Mouse (Mus musculus) neural tube, embryonic 11.5 days (tissue): ENCODE results near the gene Arhgap42. TPM values are rescaled to one million over a fixed set of nuclear protein-coding genes. Genes with fewer than 3 reads are reported as not detected.

ENCODE experiments used
- ATAC-seq: fragments of 200-750 bp; cut with Nextera tagmentation; 2 replicates; pipeline ENCODE4 v1.8.0; 2017; ENCODE audit warnings: moderate number of reproducible peaks, mild to moderate bottlenecking, moderate TSS enrichment, moderate library complexity; ENCODE audit not compliant: insufficient read depth, low FRiP score, low TSS enrichment
- DNase-seq: peaks from one replicate; pipeline ENCODE4 v3.0.0-alpha.2; 2015; ENCODE audit warnings: low spot score
- H3K27ac ChIP-seq: fragments of 300-500 bp; sonication (generic); 2 replicates; pipeline ENCODE4 v1.5.1; 2014; ENCODE audit warnings: low read depth, mild to moderate bottlenecking, low read length
- H3K27me3 ChIP-seq: fragments of 300-500 bp; sonication (generic); 2 replicates; pipeline ENCODE4 v1.6.1; 2014; ENCODE audit warnings: mild to moderate bottlenecking, low read length, mixed read lengths; ENCODE audit not compliant: control insufficient read depth, insufficient read depth
- H3K36me3 ChIP-seq: fragments of 300-500 bp; sonication (generic); 2 replicates; pipeline ENCODE4 v1.6.1; 2014; ENCODE audit warnings: mild to moderate bottlenecking, low read length, moderate library complexity, mixed read lengths; ENCODE audit not compliant: control insufficient read depth, insufficient read depth
- H3K4me1 ChIP-seq: fragments of 300-500 bp; sonication (generic); 2 replicates; pipeline ENCODE4 v1.6.1; 2014; ENCODE audit warnings: low read length, mixed read lengths; ENCODE audit not compliant: control insufficient read depth, insufficient read depth
- H3K4me2 ChIP-seq: fragments of 300-500 bp; sonication (generic); 2 replicates; pipeline ENCODE4 v1.6.1; 2014; ENCODE audit warnings: low read depth, mild to moderate bottlenecking, moderate library complexity
- H3K4me3 ChIP-seq: fragments of 300-500 bp; sonication (generic); 2 replicates; pipeline ENCODE4 v1.5.1; 2014; ENCODE audit warnings: low read depth, low read length
- H3K9ac ChIP-seq: fragments of 300-500 bp; sonication (generic); 2 replicates; pipeline ENCODE4 v1.6.1; 2014; ENCODE audit warnings: mild to moderate bottlenecking, low read length
- H3K9me3 ChIP-seq: fragments of 300-500 bp; sonication (generic); 2 replicates; pipeline ENCODE4 v1.6.1; 2016; ENCODE audit warnings: low read length; ENCODE audit not compliant: control insufficient read depth
- WGBS: fragments of 180-500 bp; shearing (Covaris S2); extraction: QIAGEN DNeasy Blood & Tissue Kit; methylation state at CpG from one replicate; pipeline ENCODE4 v1.1.7; 2014; 5-methylcytosine and 5-hydroxymethylcytosine counted together
- polyA plus RNA-seq: library from polyadenylated mRNA; unstranded; fragments of >200 nt; fragmentation: Nextera tagmentation; extraction: Ambion mirVana; gene quantifications from 2 replicates; pipeline ENCODE4 v1.2.1, GENCODE M21; 2014

Gene Arhgap42
- polyA plus RNA-seq, 1 experiment from 2014 or later, result 22.3 TPM

- Histone ChIP-seq H3K27ac (no peak overlapping the region), H3K4me3 (no peak overlapping the region), H3K9me3 (no peaks in the 10 kb centered on the region), H3K4me2 (no peak overlapping the region), H3K9ac (no peak overlapping the region), H3K4me1 (0 out of 2 replicates have a peak, but pooled peaks cover 2% of the 10 kb centered on the region), H3K27me3 (no peaks in the 10 kb centered on the region), H3K36me3 (no peaks in the 10 kb centered on the region)
- 63% methylated on average over 7 of the region's 7 CpGs for WGBS
- ATAC-seq (no peak), DNase-seq (peak; percentile 19)
Measured at GRCm38 (mm10) chr9:9142561-9142960, 96.3 kb downstream of the Arhgap42 start.

GRCm38 (mm10) chr9:9142144-9142543 is 96.8 kb downstream of the Arhgap42 start:
- no peaks in the 10 kb centered on the region for H3K36me3 ChIP-seq
- no peak for ATAC-seq
- no peak overlapping the region for H3K4me3 ChIP-seq
- H3K27ac ChIP-seq, result no peak overlapping the region
- H3K4me2 ChIP-seq, result no peak overlapping the region
- H3K4me1 ChIP-seq, result 0 out of 2 replicates have a peak, but pooled peaks cover 2% of the 10 kb centered on the region
- no peak for DNase-seq
- no peak overlapping the region for H3K9ac ChIP-seq
- 83% methylated on average over 1 of the region's 1 CpGs for WGBS
- no peaks in the 10 kb centered on the region for H3K27me3 ChIP-seq
- no peaks in the 10 kb centered on the region for H3K9me3 ChIP-seq

- H3K27ac ChIP-seq, result no peak overlapping the region
- no peaks in the 10 kb centered on the region for H3K9me3 ChIP-seq
- no peaks in the 10 kb centered on the region for H3K4me1 ChIP-seq
- H3K27me3 ChIP-seq, result no peaks in the 10 kb centered on the region
- WGBS, result 93% methylated on average over 4 of the region's 4 CpGs
- no peak overlapping the region for H3K9ac ChIP-seq
- DNase-seq (no peak), ATAC-seq (no peak)
- H3K4me3 ChIP-seq, result no peak overlapping the region
- no peaks in the 10 kb centered on the region for H3K36me3 ChIP-seq
- no peak overlapping the region for H3K4me2 ChIP-seq
Measured at GRCm38 (mm10) chr9:9128996-9129694, 109.8 kb downstream of the Arhgap42 start.

- Histone ChIP-seq H3K36me3 (no peaks in the 10 kb centered on the region), H3K4me3 (no peak overlapping the region), H3K27ac (no peak overlapping the region), H3K27me3 (no peaks in the 10 kb centered on the region), H3K9ac (no peak overlapping the region), H3K4me1 (no peaks in the 10 kb centered on the region), H3K4me2 (no peak overlapping the region), H3K9me3 (no peaks in the 10 kb centered on the region)
- WGBS, result 42% methylated on average over 4 of the region's 4 CpGs
- DNase-seq (no peak), ATAC-seq (no peak)
Measured at GRCm38 (mm10) chr9:9127041-9127755, 111.7 kb downstream of the Arhgap42 start.

- no peak for ATAC-seq
- H3K36me3 ChIP-seq, result no peaks in the 10 kb centered on the region
- H3K9me3 ChIP-seq, result no peaks in the 10 kb centered on the region
- no peaks in the 10 kb centered on the region for H3K27me3 ChIP-seq
- no peak overlapping the region for H3K9ac ChIP-seq
- H3K4me2 ChIP-seq, result no peak overlapping the region
- H3K4me1 ChIP-seq, result no peaks in the 10 kb centered on the region
- 74% methylated on average over 2 of the region's 2 CpGs for WGBS
- H3K27ac ChIP-seq, result no peak overlapping the region
- DNase-seq, result no peak
- H3K4me3 ChIP-seq, result no peak overlapping the region
Measured at GRCm38 (mm10) chr9:9124156-9124555, 114.7 kb downstream of the Arhgap42 start.

GRCm38 (mm10) chr9:9114266-9114665 is 124.6 kb downstream of the Arhgap42 start:
- DNase-seq (no peak), ATAC-seq (no peak)
- no peaks in the 10 kb centered on the region for H3K4me1 ChIP-seq
- H3K4me3 ChIP-seq, result no peak overlapping the region
- no peak overlapping the region for H3K27ac ChIP-seq
- H3K27me3 ChIP-seq, result no peaks in the 10 kb centered on the region
- no peaks in the 10 kb centered on the region for H3K9me3 ChIP-seq
- H3K9ac ChIP-seq, result no peak overlapping the region
- no peak overlapping the region for H3K4me2 ChIP-seq
- 76% methylated on average over 3 of the region's 3 CpGs for WGBS
- H3K36me3 ChIP-seq, result no peaks in the 10 kb centered on the region

GRCm38 (mm10) chr9:9113847-9114246 is 125.1 kb downstream of the Arhgap42 start:
- no peak overlapping the region for H3K27ac ChIP-seq
- DNase-seq (no peak), ATAC-seq (no peak)
- no peak overlapping the region for H3K4me2 ChIP-seq
- 74% methylated on average over 1 of the region's 1 CpGs for WGBS
- no peak overlapping the region for H3K4me3 ChIP-seq
- no peaks in the 10 kb centered on the region for H3K9me3 ChIP-seq
- H3K36me3 ChIP-seq, result no peaks in the 10 kb centered on the region
- no peaks in the 10 kb centered on the region for H3K4me1 ChIP-seq
- no peaks in the 10 kb centered on the region for H3K27me3 ChIP-seq
- no peak overlapping the region for H3K9ac ChIP-seq

GRCm38 (mm10) chr9:9112921-9113320 is 126.0 kb downstream of the Arhgap42 start:
- Histone ChIP-seq H3K36me3 (no peaks in the 10 kb centered on the region), H3K4me3 (no peak overlapping the region), H3K4me1 (no peaks in the 10 kb centered on the region), H3K9ac (no peak overlapping the region), H3K4me2 (no peak overlapping the region), H3K9me3 (no peaks in the 10 kb centered on the region), H3K27me3 (no peaks in the 10 kb centered on the region), H3K27ac (no peak overlapping the region)
- 84% methylated on average over 4 of the region's 4 CpGs for WGBS
- ATAC-seq (no peak), DNase-seq (no peak)

- H3K27ac ChIP-seq, result no peak overlapping the region
- no peaks in the 10 kb centered on the region for H3K9me3 ChIP-seq
- H3K4me1 ChIP-seq, result no peaks in the 10 kb centered on the region
- H3K4me3 ChIP-seq, result no peak overlapping the region
- ATAC-seq (no peak), DNase-seq (no peak)
- no peak overlapping the region for H3K9ac ChIP-seq
- no peaks in the 10 kb centered on the region for H3K27me3 ChIP-seq
- no peaks in the 10 kb centered on the region for H3K36me3 ChIP-seq
- no peak overlapping the region for H3K4me2 ChIP-seq
Measured at GRCm38 (mm10) chr9:9107697-9108096, 131.2 kb downstream of the Arhgap42 start.
